Mouse (Mus musculus) mammary gland, adult 2 months (tissue): ENCODE measurements around the gene Ncoa5. TPM values are rescaled to one million over a fixed set of nuclear protein-coding genes. Genes with fewer than 3 reads are reported as not detected.

Experiments
- polyA plus RNA-seq: library from polyadenylated mRNA; depleted of rRNA; stranded (reverse); fragments of >200 nt; gene quantifications from 2 replicates; pipeline ENCODE4 v1.2.3, GENCODE M21; 2012; ENCODE audit warnings: low replicate concordance; rRNA removed

Gene Ncoa5
- polyA plus RNA-seq: 25.4 and 29.5 TPM in 2 replicates

GRCm38 (mm10) chr2:165034131-165035057, at the start of gene Ncoa5:
Ncoa5 (minus strand) TSS chr2:165034867.

DNA sequence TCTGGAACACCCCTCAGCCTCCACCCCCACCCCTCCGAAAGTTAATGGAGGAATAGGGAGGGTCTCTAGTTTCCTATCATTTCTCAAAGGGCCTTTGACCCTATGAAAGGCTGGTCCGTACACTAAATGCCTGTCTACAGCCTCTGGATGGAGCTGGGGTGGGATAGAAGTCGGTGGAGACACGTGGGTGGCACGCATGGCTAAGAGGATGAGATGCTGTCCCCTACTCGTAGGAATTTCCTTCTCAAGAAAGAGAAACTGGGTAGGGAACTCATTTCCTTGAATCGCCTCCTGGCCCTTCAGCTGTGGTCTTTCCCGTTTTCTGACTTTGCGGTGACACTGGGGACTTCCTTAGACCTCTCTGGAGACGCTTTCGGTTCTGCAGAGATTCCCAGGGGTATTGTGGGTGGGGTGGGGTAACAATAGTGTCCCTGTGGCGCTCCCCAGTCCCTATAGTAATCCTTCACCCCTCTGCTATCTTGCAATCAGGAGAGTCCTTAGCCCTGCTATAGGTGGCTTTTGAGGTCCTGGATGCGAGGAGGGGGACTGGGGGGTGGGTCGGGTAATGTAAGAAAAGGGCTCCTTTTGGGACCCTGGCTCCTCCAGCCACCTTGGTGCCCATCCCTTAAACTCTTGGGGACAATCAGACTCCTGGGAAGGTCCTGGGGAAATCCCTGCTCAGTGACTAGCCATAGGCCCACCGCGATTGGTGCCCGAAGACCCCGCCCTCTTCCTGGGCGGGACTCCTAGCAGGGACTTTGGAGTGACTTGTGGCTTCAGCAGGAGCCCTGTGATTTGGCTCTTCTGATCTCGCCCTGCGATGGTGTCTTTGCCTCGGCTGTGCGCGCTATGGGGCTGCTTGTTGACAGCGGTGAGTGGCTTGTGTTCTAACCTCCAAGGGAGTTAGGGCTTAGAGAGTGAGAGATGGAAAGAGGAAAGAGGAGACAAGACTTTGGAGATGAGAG, 20.5 kb upstream of the Ncoa5 start, which contains the start of gene Cd40:
Cd40 (plus strand) TSS at position 740 of the 965 bp plus-strand sequence.

GRCm38 (mm10) chr2:164960716-164961441, 73.8 kb downstream of the Ncoa5 start, which contains the start of gene Slc12a5:
Slc12a5 (plus strand) TSS chr2:164960802.

Other genes with a start within 250 kb of the Ncoa5 start
- gene Snx21, start 249.0 kb downstream of the Ncoa5 start, polyA plus RNA-seq: 32.9 and 57.5 TPM in 2 replicates
- 36.3 and 58.2 TPM in 2 replicates for gene Acot8, start 230.0 kb downstream of the Ncoa5 start, polyA plus RNA-seq
- gene Zswim3, start 229.8 kb downstream of the Ncoa5 start, polyA plus RNA-seq: 2.7 and 4.5 TPM in 2 replicates
- 14.4 and 16.0 TPM in 2 replicates for gene Zswim1, start 212.2 kb downstream of the Ncoa5 start, polyA plus RNA-seq
- 0.22 TPM in 1 of 2 replicates, not detected in the other for gene Spata25, start 206.3 kb downstream of the Ncoa5 start, polyA plus RNA-seq
- gene Ctsa, start 202.0 kb downstream of the Ncoa5 start, polyA plus RNA-seq: 329 and 398 TPM in 2 replicates
- gene Neurl2, start 201.4 kb downstream of the Ncoa5 start, polyA plus RNA-seq: 11.2 and 17.7 TPM in 2 replicates
- gene Pltp, start 177.2 kb downstream of the Ncoa5 start, polyA plus RNA-seq: 327 and 423 TPM in 2 replicates
- 28.2 and 59.8 TPM in 2 replicates for gene Pcif1, start 155.6 kb downstream of the Ncoa5 start, polyA plus RNA-seq
- 33.2 and 49.0 TPM in 2 replicates for gene Zfp335, start 123.1 kb downstream of the Ncoa5 start, polyA plus RNA-seq
- gene Mmp9, start 94.1 kb downstream of the Ncoa5 start, polyA plus RNA-seq: 21.9 and 24.5 TPM in 2 replicates
- gene Slc12a5, start 74.1 kb downstream of the Ncoa5 start, polyA plus RNA-seq: 3.0 TPM in 2 replicates
- 31.3 and 45.3 TPM in 2 replicates for gene Cd40, start 20.8 kb upstream of the Ncoa5 start, polyA plus RNA-seq
- gene 1700025C18Rik, start 55.9 kb upstream of the Ncoa5 start, polyA plus RNA-seq: not detected in 2 replicates
- 0.39 and 1.0 TPM in 2 replicates for gene Cdh22, start 200.0 kb upstream of the Ncoa5 start, polyA plus RNA-seq